Mouse (Mus musculus) limb, embryonic 11.5 days (tissue): ENCODE results near the gene D030056L22Rik. TPM values are rescaled to one million over a fixed set of nuclear protein-coding genes. Genes with fewer than 3 reads are reported as not detected.

Experiments
- ATAC-seq: fragments of 200-750 bp; cut with Nextera tagmentation; 2 replicates; pipeline ENCODE4 v1.8.0; 2017; ENCODE audit warnings: low read depth; ENCODE audit not compliant: insufficient number of reproducible peaks, low FRiP score, low TSS enrichment
- DNase-seq: peaks from one replicate; pipeline ENCODE4 v3.0.0-alpha.2; 2015; ENCODE audit warnings: low spot score
- H3K27ac ChIP-seq: fragments of 300-500 bp; sonication (generic); replicated peaks from 2 replicates; pipeline ENCODE4 v1.5.1; 2014; ENCODE audit warnings: low read depth, mild to moderate bottlenecking, low read length
- H3K27me3 ChIP-seq: fragments of 300-500 bp; sonication (generic); 2 replicates; pipeline ENCODE4 v1.6.1; 2014; ENCODE audit warnings: mild to moderate bottlenecking, low read length, mixed read lengths; ENCODE audit not compliant: control insufficient read depth, insufficient read depth
- H3K36me3 ChIP-seq: fragments of 300-500 bp; sonication (generic); 2 replicates; pipeline ENCODE4 v1.6.1; 2014; ENCODE audit warnings: mild to moderate bottlenecking, low read length, moderate library complexity, mixed read lengths; ENCODE audit not compliant: control insufficient read depth, insufficient read depth
- H3K4me1 ChIP-seq: fragments of 300-500 bp; sonication (generic); 2 replicates; pipeline ENCODE4 v1.6.1; 2014; ENCODE audit warnings: low read length, mixed read lengths; ENCODE audit not compliant: control insufficient read depth, insufficient read depth
- H3K4me2 ChIP-seq: fragments of 300-500 bp; sonication (generic); 2 replicates; pipeline ENCODE4 v1.6.1; 2014; ENCODE audit warnings: low read depth, mild to moderate bottlenecking, moderate library complexity; ENCODE audit not compliant: severe bottlenecking
- H3K4me3 ChIP-seq: fragments of 300-500 bp; sonication (generic); 2 replicates; pipeline ENCODE4 v1.5.1; 2014; ENCODE audit warnings: low read depth, low read length
- H3K9ac ChIP-seq: fragments of 300-500 bp; sonication (generic); 2 replicates; pipeline ENCODE4 v1.6.1; 2014; ENCODE audit warnings: mild to moderate bottlenecking, low read length
- H3K9me3 ChIP-seq: fragments of 300-500 bp; sonication (generic); 2 replicates; pipeline ENCODE4 v1.6.1; 2016; ENCODE audit warnings: low read length; ENCODE audit not compliant: control insufficient read depth
- WGBS: fragments of 180-500 bp; shearing (Covaris S2); extraction: QIAGEN DNeasy Blood & Tissue Kit; methylation state at CpG from one replicate; pipeline ENCODE4 v1.1.7; 2014; 5-methylcytosine and 5-hydroxymethylcytosine counted together
- polyA plus RNA-seq: library from polyadenylated mRNA; unstranded; fragments of >200 nt; fragmentation: Nextera tagmentation; extraction: Ambion mirVana; gene quantifications from 2 replicates; pipeline ENCODE4 v1.2.1, GENCODE M21; 2014

Gene D030056L22Rik
- polyA plus RNA-seq, 1 experiment from 2014 or later = 38.7 TPM

GRCm38 (mm10) chr19:18739146-18739545, 26.2 kb downstream of the D030056L22Rik start:
- Histone ChIP-seq H3K9me3 (no peaks in the 10 kb centered on the region), H3K27ac (no peak overlapping the region), H3K36me3 (no peaks in the 10 kb centered on the region), H3K27me3 (no peaks in the 10 kb centered on the region), H3K9ac (no peak overlapping the region), H3K4me1 (no peaks in the 10 kb centered on the region), H3K4me2 (no peak overlapping the region), H3K4me3 (no peak overlapping the region)
- ATAC-seq (no peak), DNase-seq (no peak)
- WGBS = 87% methylated on average over 7 of the region's 7 CpGs

GRCm38 (mm10) chr19:18743946-18744345, 31.0 kb downstream of the D030056L22Rik start:
- ATAC-seq (no peak), DNase-seq (no peak)
- no peak overlapping the region for H3K9ac ChIP-seq
- no peak overlapping the region for H3K27ac ChIP-seq
- no peaks in the 10 kb centered on the region for H3K9me3 ChIP-seq
- no peak overlapping the region for H3K4me2 ChIP-seq
- no peak overlapping the region for H3K4me3 ChIP-seq
- H3K36me3 ChIP-seq = no peaks in the 10 kb centered on the region
- H3K27me3 ChIP-seq = no peaks in the 10 kb centered on the region
- 68% methylated on average over 5 of the region's 5 CpGs for WGBS
- no peaks in the 10 kb centered on the region for H3K4me1 ChIP-seq

GRCm38 (mm10) chr19:18746576-18747340, 33.8 kb downstream of the D030056L22Rik start:
- H3K4me2 ChIP-seq = no peak overlapping the region
- ATAC-seq = no peak
- no peak overlapping the region for H3K4me3 ChIP-seq
- peaks cover 2% of the 10 kb centered on the region; the same call in 1 of the 2 replicates for H3K4me1 ChIP-seq
- 0 out of 2 replicates have a peak, but pooled peaks cover 4% of the 10 kb centered on the region for H3K27me3 ChIP-seq
- H3K27ac ChIP-seq = no peak overlapping the region
- WGBS = 87% methylated on average over 5 of the region's 5 CpGs
- no peaks in the 10 kb centered on the region for H3K36me3 ChIP-seq
- DNase-seq = no peak
- H3K9ac ChIP-seq = no peak overlapping the region
- no peaks in the 10 kb centered on the region for H3K9me3 ChIP-seq

GRCm38 (mm10) chr19:18747379-18747778, 34.4 kb downstream of the D030056L22Rik start:
- DNase-seq (no peak), ATAC-seq (no peak)
- Histone ChIP-seq H3K36me3 (no peaks in the 10 kb centered on the region), H3K4me3 (no peak overlapping the region), H3K9me3 (no peaks in the 10 kb centered on the region), H3K27me3 (0 out of 2 replicates have a peak, but pooled peaks cover 4% of the 10 kb centered on the region), H3K4me2 (no peak overlapping the region), H3K4me1 (peaks cover 2% of the 10 kb centered on the region; the same call in 1 of the 2 replicates), H3K9ac (no peak overlapping the region), H3K27ac (no peak overlapping the region)
- 92% methylated on average over 4 of the region's 4 CpGs for WGBS

- Histone ChIP-seq H3K27ac (no peak within 1 kb of the TSS), H3K9me3 (no peaks in the 10 kb centered on the region), H3K4me1 (peaks cover 2% of the 10 kb centered on the region; the same call in 1 of the 2 replicates), H3K4me2 (peak within 1 kb of the TSS; percentile 70), H3K27me3 (0 out of 2 replicates have a peak, but pooled peaks cover 4% of the 10 kb centered on the region), H3K9ac (peak within 1 kb of the TSS; percentile 56), H3K4me3 (peak within 1 kb of the TSS; percentile 32), H3K36me3 (no peaks in the 10 kb centered on the region)
- ATAC-seq = no peak
- DNase-seq = peak; percentile 52
- 4% methylated on average over 41 of the region's 41 CpGs for WGBS
These were observed 36.8 kb downstream of the D030056L22Rik start, which contains the start of gene Trpm6 for GRCm38 (mm10) chr19:18749598-18750339. Gene Trpm6, plus strand, starts transcription at chr19:18749983.

- Histone ChIP-seq H3K9me3 (no peaks in the 10 kb centered on the region), H3K9ac (no peak overlapping the region), H3K4me2 (no peak overlapping the region), H3K4me1 (no peaks in the 10 kb centered on the region), H3K27ac (no peak overlapping the region), H3K4me3 (no peak overlapping the region), H3K27me3 (no peaks in the 10 kb centered on the region), H3K36me3 (no peaks in the 10 kb centered on the region)
- DNase-seq (no peak), ATAC-seq (no peak)
These were observed 44.2 kb downstream of the D030056L22Rik start for GRCm38 (mm10) chr19:18757191-18757590.

GRCm38 (mm10) chr19:18757706-18758105, 44.7 kb downstream of the D030056L22Rik start:
- ATAC-seq (no peak), DNase-seq (no peak)
- no peaks in the 10 kb centered on the region for H3K4me1 ChIP-seq
- no peaks in the 10 kb centered on the region for H3K36me3 ChIP-seq
- no peaks in the 10 kb centered on the region for H3K9me3 ChIP-seq
- WGBS = 71% methylated on average over 4 of the region's 4 CpGs
- H3K4me3 ChIP-seq = no peak overlapping the region
- H3K9ac ChIP-seq = no peak overlapping the region
- H3K4me2 ChIP-seq = no peak overlapping the region
- no peaks in the 10 kb centered on the region for H3K27me3 ChIP-seq
- no peak overlapping the region for H3K27ac ChIP-seq

GRCm38 (mm10) chr19:18758269-18758668, 45.3 kb downstream of the D030056L22Rik start:
- Histone ChIP-seq H3K9me3 (no peaks in the 10 kb centered on the region), H3K27ac (no peak overlapping the region), H3K4me2 (no peak overlapping the region), H3K9ac (no peak overlapping the region), H3K36me3 (no peaks in the 10 kb centered on the region), H3K27me3 (no peaks in the 10 kb centered on the region), H3K4me3 (no peak overlapping the region), H3K4me1 (no peaks in the 10 kb centered on the region)
- DNase-seq = no peak
- WGBS = 52% methylated on average over 6 of the region's 6 CpGs
- ATAC-seq = no peak
